Mouse (Mus musculus) midbrain, embryonic 15.5 days (tissue): ENCODE data around the gene Clasrp. TPM values are rescaled to one million over a fixed set of nuclear protein-coding genes. Genes with fewer than 3 reads are reported as not detected.
A peak's percentile ranks its signal among the peaks of the same experiment; 100 is the strongest.

Source experiments
- ATAC-seq: fragments of 200-750 bp; cut with Nextera tagmentation; replicated peaks from 2 replicates; pipeline ENCODE4 v1.8.0; 2017; ENCODE audit warnings: moderate TSS enrichment
- H3K27ac ChIP-seq: fragments of 300-500 bp; sonication (generic); 2 replicates; pipeline ENCODE4 v1.5.1; 2015; ENCODE audit warnings: mild to moderate bottlenecking, inconsistent platforms
- H3K27me3 ChIP-seq: fragments of 300-500 bp; sonication (generic); replicated peaks from 2 replicates; pipeline ENCODE4 v1.6.1; 2015; ENCODE audit warnings: inconsistent platforms
- H3K36me3 ChIP-seq: fragments of 300-500 bp; sonication (generic); replicated peaks from 2 replicates; pipeline ENCODE4 v1.6.1; 2015; ENCODE audit warnings: inconsistent platforms
- H3K4me1 ChIP-seq: fragments of 300-500 bp; sonication (generic); 2 replicates; pipeline ENCODE4 v1.6.1; 2015; ENCODE audit warnings: inconsistent platforms
- H3K4me2 ChIP-seq: fragments of 300-500 bp; sonication (generic); 2 replicates; pipeline ENCODE4 v1.6.1; 2015; ENCODE audit warnings: inconsistent platforms, mild to moderate bottlenecking, moderate library complexity
- H3K4me3 ChIP-seq: fragments of 300-500 bp; sonication (generic); 2 replicates; pipeline ENCODE4 v1.5.1; 2015; ENCODE audit warnings: mild to moderate bottlenecking, inconsistent platforms
- H3K9ac ChIP-seq: fragments of 300-500 bp; sonication (generic); 2 replicates; pipeline ENCODE4 v1.6.1; 2015; ENCODE audit warnings: mild to moderate bottlenecking, inconsistent platforms
- H3K9me3 ChIP-seq: fragments of 300-500 bp; sonication (generic); 2 replicates; pipeline ENCODE4 v1.6.1; 2016; ENCODE audit warnings: inconsistent platforms
- whole genome bisulfite sequencing: fragments of 180-500 bp; shearing (Covaris S2); methylation state at CpG from one replicate; pipeline ENCODE4 v1.1.7; 2015; ENCODE audit warnings: mixed read lengths; 5-methylcytosine and 5-hydroxymethylcytosine counted together
- polyA plus RNA-seq: library from polyadenylated mRNA; unstranded; fragments of >200 nt; fragmentation: Nextera tagmentation; extraction: Ambion mirVana; gene quantifications from 2 replicates; pipeline ENCODE4 v1.2.1, GENCODE M21; 2015

Clasrp gene
- polyA plus RNA-seq, 1 experiment from 2014 or later = 69.1 TPM

GRCm38 (mm10) chr7:19560491-19561260 lies 43.6 kb downstream of the Clasrp start:
- H3K9ac ChIP-seq = peak overlapping the region; percentile 95
- H3K9me3 ChIP-seq = no peaks in the 10 kb centered on the region
- peak overlapping the region; percentile 97 for H3K4me2 ChIP-seq
- peaks cover 61% of the 10 kb centered on the region for H3K4me1 ChIP-seq
- 21% methylated on average over 11 of the region's 11 CpGs for WGBS
- peak overlapping the region; percentile 96; the same call in 1 of the 2 replicates for H3K27ac ChIP-seq
- H3K27me3 ChIP-seq = no peaks in the 10 kb centered on the region
- peaks cover 16% of the 10 kb centered on the region for H3K36me3 ChIP-seq
- H3K4me3 ChIP-seq = peak overlapping the region; percentile 86
- no peak for ATAC-seq

GRCm38 (mm10) chr7:19558965-19559364 lies 45.3 kb downstream of the Clasrp start:
- H3K9me3 ChIP-seq = no peaks in the 10 kb centered on the region
- 44% methylated on average over 2 of the region's 2 CpGs for WGBS
- no peak overlapping the region for H3K4me3 ChIP-seq

GRCm38 (mm10) chr7:19557982-19558900 lies 46.0 kb downstream of the Clasrp start:
- no peaks in the 10 kb centered on the region for H3K27me3 ChIP-seq
- H3K4me3 ChIP-seq = no peak overlapping the region
- no peaks in the 10 kb centered on the region for H3K36me3 ChIP-seq
- H3K4me1 ChIP-seq = peaks cover 54% of the 10 kb centered on the region
- no peak overlapping the region for H3K27ac ChIP-seq
- no peaks in the 10 kb centered on the region for H3K9me3 ChIP-seq
- no peak for ATAC-seq
- no peak overlapping the region for H3K9ac ChIP-seq
- H3K4me2 ChIP-seq = peak overlapping the region; percentile 97
- WGBS = 95% methylated on average over 6 of the region's 6 CpGs

More at GRCm38 (mm10) chr7:19558965-19559364, 45.3 kb downstream of the Clasrp start:
- no peak overlapping the region for H3K27ac ChIP-seq
- no peaks in the 10 kb centered on the region for H3K27me3 ChIP-seq
- H3K4me1 ChIP-seq = peaks cover 61% of the 10 kb centered on the region
- no peak for ATAC-seq
- H3K4me2 ChIP-seq = peak overlapping the region; percentile 97
- H3K9ac ChIP-seq = no peak overlapping the region
- H3K36me3 ChIP-seq = 0 out of 2 replicates have a peak, but pooled peaks cover 1% of the 10 kb centered on the region

- H3K36me3 ChIP-seq = no peaks in the 10 kb centered on the region
- 96% methylated on average over 2 of the region's 2 CpGs for WGBS
- H3K9me3 ChIP-seq = no peaks in the 10 kb centered on the region
- no peak overlapping the region for H3K4me3 ChIP-seq
- H3K27ac ChIP-seq = no peak overlapping the region
- peaks cover 46% of the 10 kb centered on the region for H3K4me1 ChIP-seq
- no peak for ATAC-seq
- H3K27me3 ChIP-seq = no peaks in the 10 kb centered on the region
- no peak overlapping the region for H3K9ac ChIP-seq
- H3K4me2 ChIP-seq = no peak overlapping the region
These were observed 47.2 kb downstream of the Clasrp start for GRCm38 (mm10) chr7:19557086-19557485.

GRCm38 (mm10) chr7:19554168-19554567 lies 50.1 kb downstream of the Clasrp start:
- H3K4me2 ChIP-seq = no peak overlapping the region
- no peak overlapping the region for H3K4me3 ChIP-seq
- WGBS = 69% methylated on average over 1 of the region's 1 CpGs
- no peak overlapping the region for H3K9ac ChIP-seq
- H3K36me3 ChIP-seq = no peaks in the 10 kb centered on the region
- no peak overlapping the region for H3K27ac ChIP-seq
- ATAC-seq = no peak
- peaks cover 25% of the 10 kb centered on the region for H3K4me1 ChIP-seq
- no peaks in the 10 kb centered on the region for H3K9me3 ChIP-seq
- H3K27me3 ChIP-seq = no peaks in the 10 kb centered on the region

- Histone ChIP-seq H3K4me3 (no peak overlapping the region), H3K27me3 (no peaks in the 10 kb centered on the region), H3K27ac (no peak overlapping the region), H3K36me3 (no peaks in the 10 kb centered on the region), H3K4me2 (no peak overlapping the region), H3K9me3 (no peaks in the 10 kb centered on the region), H3K4me1 (peaks cover 8% of the 10 kb centered on the region), H3K9ac (no peak overlapping the region)
- WGBS = 83% methylated on average over 2 of the region's 2 CpGs
- no peak for ATAC-seq
These were observed 51.8 kb downstream of the Clasrp start for GRCm38 (mm10) chr7:19552443-19552842.

- no peak overlapping the region for H3K27ac ChIP-seq
- no peak overlapping the region for H3K4me3 ChIP-seq
- ATAC-seq = no peak
- H3K9me3 ChIP-seq = no peaks in the 10 kb centered on the region
- H3K4me2 ChIP-seq = no peak overlapping the region
- H3K9ac ChIP-seq = no peak overlapping the region
- no peaks in the 10 kb centered on the region for H3K27me3 ChIP-seq
- WGBS = 85% methylated on average over 5 of the region's 5 CpGs
- no peaks in the 10 kb centered on the region; the same call in 1 of the 2 replicates for H3K4me1 ChIP-seq
- no peaks in the 10 kb centered on the region for H3K36me3 ChIP-seq
These were observed 52.7 kb downstream of the Clasrp start for GRCm38 (mm10) chr7:19551634-19552033.

- no peak overlapping the region for H3K4me3 ChIP-seq
- ATAC-seq = no peak
These were observed 54.9 kb downstream of the Clasrp start for GRCm38 (mm10) chr7:19549394-19549793.

GRCm38 (mm10) chr7:19547344-19547969 lies 56.8 kb downstream of the Clasrp start:
- H3K4me3 ChIP-seq = no peak overlapping the region
- no peak for ATAC-seq
- no peak overlapping the region for H3K27ac ChIP-seq
- H3K36me3 ChIP-seq = no peaks in the 10 kb centered on the region
- H3K4me2 ChIP-seq = no peak overlapping the region
- WGBS = 71% methylated on average over 2 of the region's 2 CpGs
- no peaks in the 10 kb centered on the region for H3K27me3 ChIP-seq
- H3K4me1 ChIP-seq = peaks cover 5% of the 10 kb centered on the region
- no peak overlapping the region for H3K9ac ChIP-seq
- H3K9me3 ChIP-seq = no peaks in the 10 kb centered on the region

More at GRCm38 (mm10) chr7:19549394-19549793, 54.9 kb downstream of the Clasrp start:
- Histone ChIP-seq H3K27ac (no peak overlapping the region), H3K9me3 (no peaks in the 10 kb centered on the region), H3K4me2 (no peak overlapping the region), H3K9ac (no peak overlapping the region), H3K27me3 (no peaks in the 10 kb centered on the region), H3K36me3 (no peaks in the 10 kb centered on the region), H3K4me1 (no peaks in the 10 kb centered on the region; the same call in 1 of the 2 replicates)
- WGBS = 92% methylated on average over 10 of the region's 10 CpGs

GRCm38 (mm10) chr7:19546007-19546406 lies 58.3 kb downstream of the Clasrp start:
- no peak overlapping the region for H3K9ac ChIP-seq
- H3K4me2 ChIP-seq = no peak overlapping the region
- H3K36me3 ChIP-seq = no peaks in the 10 kb centered on the region
- H3K27me3 ChIP-seq = no peaks in the 10 kb centered on the region
- no peak overlapping the region for H3K27ac ChIP-seq
- no peaks in the 10 kb centered on the region for H3K9me3 ChIP-seq
- peaks cover 18% of the 10 kb centered on the region for H3K4me1 ChIP-seq
- ATAC-seq = no peak
- WGBS = 68% methylated on average over 3 of the region's 3 CpGs
- no peak overlapping the region for H3K4me3 ChIP-seq

- Histone ChIP-seq H3K27ac (no peak overlapping the region), H3K9me3 (no peaks in the 10 kb centered on the region), H3K4me1 (peaks cover 18% of the 10 kb centered on the region), H3K36me3 (no peaks in the 10 kb centered on the region), H3K4me2 (no peak overlapping the region), H3K27me3 (no peaks in the 10 kb centered on the region), H3K9ac (no peak overlapping the region), H3K4me3 (no peak overlapping the region)
- WGBS = 60% methylated on average over 6 of the region's 6 CpGs
- no peak for ATAC-seq
These were observed 60.7 kb downstream of the Clasrp start for GRCm38 (mm10) chr7:19543584-19543983.

GRCm38 (mm10) chr7:19542155-19542691 lies 62.1 kb downstream of the Clasrp start:
- WGBS = 51% methylated on average over 8 of the region's 8 CpGs
- H3K9ac ChIP-seq = no peak overlapping the region
- H3K4me3 ChIP-seq = no peak overlapping the region
- H3K27ac ChIP-seq = no peak overlapping the region
- no peaks in the 10 kb centered on the region for H3K36me3 ChIP-seq
- H3K4me1 ChIP-seq = peaks cover 21% of the 10 kb centered on the region
- ATAC-seq = peak; percentile 59
- no peak overlapping the region for H3K4me2 ChIP-seq
- no peaks in the 10 kb centered on the region for H3K27me3 ChIP-seq
- no peaks in the 10 kb centered on the region for H3K9me3 ChIP-seq
